Mouse (Mus musculus): Measurements from ENCODE around the gene Fam217a.

DNA sequence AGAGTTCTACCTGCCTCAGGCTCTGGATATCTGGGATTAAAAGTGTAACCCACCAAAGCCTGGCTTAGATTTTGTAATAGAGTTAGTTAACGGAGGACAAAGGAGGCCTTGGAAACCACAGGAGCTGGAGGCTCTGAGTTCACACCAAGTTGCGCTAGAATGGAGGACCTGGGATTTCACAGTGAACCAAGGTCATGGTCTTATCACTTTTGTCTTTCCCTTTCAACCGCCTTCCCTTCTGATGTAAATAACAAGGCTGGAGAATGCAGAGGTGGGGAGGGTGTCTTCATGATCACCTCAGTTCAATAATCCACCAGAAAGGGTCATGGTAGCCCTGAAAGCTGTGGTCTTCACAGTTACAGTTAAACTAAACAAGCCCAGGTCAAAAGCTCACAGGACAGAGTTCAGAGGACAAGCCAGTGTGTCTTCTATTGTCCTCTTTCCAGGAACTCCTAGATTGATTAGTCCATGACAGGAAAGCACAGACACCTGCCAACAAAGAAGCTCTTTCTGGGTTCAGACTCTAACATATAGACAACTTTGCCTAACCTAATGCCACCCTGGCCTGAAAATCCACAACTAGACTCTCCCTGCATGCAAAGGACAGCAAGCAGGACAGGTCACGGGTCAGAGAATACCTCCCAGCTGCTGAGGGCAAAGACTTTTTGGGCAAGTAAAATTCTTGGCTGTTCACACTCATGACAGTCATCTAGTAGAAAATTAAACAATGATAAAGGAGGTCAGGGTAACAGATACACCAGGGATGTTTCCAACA lies 37.1 kb upstream of the Fam217a start:
- TF ChIP-seq TAL1 (conservative IDR thresholded peaks at IDR 0.05; ENCODE audit: low read depth, low read length) (no peak), CTCF (IDR thresholded peaks at IDR 0.05; ENCODE audit: low read depth, low read length) (no peak)

Measured in G1E (cell line).